Mouse (Mus musculus): Measurements from ENCODE around the gene Zmynd8. TPM values are rescaled to one million over a fixed set of nuclear protein-coding genes. Genes with fewer than 3 reads are reported as not detected.

Zmynd8 gene
- total RNA-seq, 2 experiments from 2014 or later, result 118 to 120 TPM

DNA sequence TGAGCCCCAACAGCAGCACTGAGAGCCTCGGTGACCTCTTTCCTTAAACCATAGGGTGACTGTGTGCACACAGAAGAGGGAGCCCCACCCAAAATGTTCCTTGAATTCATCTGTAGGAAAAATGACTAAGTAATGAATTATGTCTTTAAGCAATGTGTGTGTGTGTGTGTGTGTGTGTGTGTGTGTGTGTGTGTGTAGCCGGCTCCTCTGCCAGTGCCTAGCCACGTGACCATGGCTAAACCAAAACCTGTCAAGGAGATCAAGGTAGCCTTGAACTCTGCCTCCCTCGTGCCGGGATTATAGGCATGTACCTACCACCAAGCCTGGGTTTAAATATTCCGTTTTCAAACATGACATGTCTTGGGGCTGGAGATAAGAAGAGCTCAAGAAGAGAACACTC lies 57.0 kb downstream of the Zmynd8 start:
- intact Hi-C loops (cut with DNase I), result no loop called here
- no peak for DNase-seq

DNA sequence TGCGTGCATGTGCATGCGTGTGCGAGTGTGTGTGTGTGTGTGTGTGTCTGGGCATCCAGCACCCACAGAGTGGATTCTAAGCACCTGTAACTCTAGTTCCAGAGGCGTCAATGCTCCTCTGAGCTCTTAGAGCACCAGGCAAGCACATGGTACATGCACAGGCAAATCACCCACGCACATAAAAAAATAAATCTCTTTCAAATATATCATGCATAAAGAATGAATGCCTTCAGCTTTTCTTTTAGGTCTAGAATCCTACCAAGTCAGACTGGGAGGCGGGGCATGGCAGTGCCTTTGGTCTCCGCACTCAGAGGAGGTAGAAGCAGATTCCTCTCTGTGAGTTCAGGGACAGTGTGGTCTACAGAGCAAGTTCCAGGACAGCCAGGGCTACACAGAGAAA lies 58.0 kb downstream of the Zmynd8 start:
- DNase-seq, result no peak
- intact Hi-C loops (cut with DNase I), result no loop called here

DNA sequence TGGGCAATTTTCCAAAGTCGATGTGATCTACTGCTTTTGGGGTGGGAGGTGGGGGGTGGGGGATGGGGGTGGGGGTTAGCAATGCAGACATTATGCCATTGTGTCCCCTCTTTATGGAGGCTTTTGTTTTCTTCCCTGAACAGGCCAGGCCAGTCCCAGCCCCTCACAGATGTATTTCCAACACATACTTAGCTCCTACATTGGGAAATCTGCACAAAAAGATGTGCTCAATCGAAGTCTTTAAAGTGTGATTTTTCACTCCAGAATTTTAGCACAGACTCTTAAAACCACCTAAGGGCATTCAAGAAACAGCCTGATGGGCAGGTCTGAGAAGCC lies 59.5 kb downstream of the Zmynd8 start:
- intact Hi-C loops (cut with DNase I), result no loop called here
- DNase-seq, result no peak

DNA sequence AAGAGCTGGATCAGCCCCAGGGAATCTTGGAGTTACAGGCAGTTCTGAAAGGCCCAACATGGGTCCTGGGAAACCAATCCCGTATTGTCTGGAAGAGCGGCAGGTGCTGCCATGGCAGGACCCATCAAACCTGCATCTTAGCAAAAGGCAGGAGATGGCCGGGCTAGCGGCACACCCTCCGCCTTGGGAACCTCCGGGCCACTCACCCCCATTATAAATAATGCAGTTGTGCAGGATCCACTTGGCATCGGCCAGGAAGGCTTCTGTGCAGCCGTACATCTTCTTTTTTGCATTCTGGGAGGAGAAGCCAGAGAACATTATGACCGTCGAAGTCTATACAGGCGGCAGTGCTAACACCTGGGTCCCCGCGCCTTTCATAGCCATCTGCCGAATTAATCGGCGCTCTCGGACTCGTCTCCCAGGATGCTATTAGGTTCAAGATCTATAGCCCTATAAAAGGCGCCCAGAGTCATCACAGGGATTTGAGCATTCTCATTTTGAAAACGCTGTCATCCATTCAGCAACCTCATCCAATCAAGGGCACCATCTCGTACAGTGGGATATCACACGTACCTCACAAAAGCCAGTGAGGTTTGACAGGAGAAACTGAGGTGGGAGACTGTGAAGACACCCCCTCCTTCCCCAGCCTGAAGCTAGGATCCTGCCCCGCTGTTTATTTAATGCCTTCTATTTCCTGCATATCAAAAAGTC lies 60.1 kb downstream of the Zmynd8 start:
- intact Hi-C loops (cut with DNase I), result no loop called here
- DNase-seq, result no peak

DNA sequence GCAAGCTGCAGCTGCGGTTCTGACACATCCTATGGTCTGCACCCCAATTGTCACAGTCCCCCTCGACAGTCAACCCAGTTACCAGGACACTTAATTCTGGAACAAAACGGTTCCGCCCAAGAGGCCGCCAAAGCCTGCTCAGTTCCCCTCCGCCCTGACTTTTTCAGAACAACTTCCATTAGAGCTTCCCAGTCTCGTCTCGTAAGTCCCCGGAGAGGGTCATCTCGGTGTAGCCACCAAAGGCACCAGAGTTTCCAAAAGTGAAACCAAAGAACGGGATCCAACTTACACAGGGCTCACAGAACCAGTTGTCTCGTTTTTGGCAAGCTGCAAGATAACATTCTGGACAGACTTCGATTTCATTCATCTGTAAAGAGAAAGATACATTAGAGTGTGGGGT lies 64.2 kb downstream of the Zmynd8 start:
- DNase-seq, result no peak
- intact Hi-C loops (cut with DNase I), result no loop called here

DNA sequence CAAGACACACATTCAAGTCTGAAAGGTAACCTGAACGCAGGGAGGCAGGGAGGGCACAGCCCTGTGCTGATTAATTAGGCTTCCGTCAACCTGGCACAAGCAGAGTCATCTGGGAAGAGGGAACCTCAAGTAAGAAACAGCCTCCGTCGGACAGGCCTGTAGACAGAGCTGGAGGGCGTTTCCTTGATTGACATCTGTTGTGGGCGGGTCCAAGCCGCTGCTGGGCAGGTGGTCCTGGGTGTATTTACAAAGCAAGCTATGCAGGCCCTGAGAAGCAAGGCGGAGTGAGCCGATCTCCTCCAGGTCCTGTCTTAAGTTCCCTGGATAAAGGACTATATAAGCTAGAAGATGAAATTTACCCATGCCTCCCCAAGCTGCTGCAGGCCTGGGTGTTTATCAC lies 65.3 kb downstream of the Zmynd8 start:
- intact Hi-C loops (cut with DNase I), result no loop called here
- DNase-seq, result no peak

DNA sequence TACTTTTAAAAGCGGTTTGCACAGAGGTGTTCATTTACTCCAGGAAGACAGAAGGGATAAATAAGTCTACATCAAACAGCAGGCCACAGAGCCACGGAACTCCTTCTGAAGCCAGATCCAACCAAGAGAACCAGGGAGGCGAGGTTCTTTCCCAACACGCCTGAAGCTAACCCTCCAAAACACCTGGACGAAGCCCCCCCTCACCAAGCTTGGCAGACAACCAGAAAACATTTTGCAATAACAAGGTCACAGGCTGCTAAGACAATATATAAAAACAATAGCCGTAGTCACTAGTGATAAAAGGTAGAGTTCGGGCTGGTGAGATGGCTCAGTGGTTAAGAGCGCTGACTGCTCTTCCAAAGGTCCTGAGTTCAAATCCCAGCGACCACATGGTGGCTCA lies 66.1 kb downstream of the Zmynd8 start:
- intact Hi-C loops (cut with DNase I), result no loop called here

DNA sequence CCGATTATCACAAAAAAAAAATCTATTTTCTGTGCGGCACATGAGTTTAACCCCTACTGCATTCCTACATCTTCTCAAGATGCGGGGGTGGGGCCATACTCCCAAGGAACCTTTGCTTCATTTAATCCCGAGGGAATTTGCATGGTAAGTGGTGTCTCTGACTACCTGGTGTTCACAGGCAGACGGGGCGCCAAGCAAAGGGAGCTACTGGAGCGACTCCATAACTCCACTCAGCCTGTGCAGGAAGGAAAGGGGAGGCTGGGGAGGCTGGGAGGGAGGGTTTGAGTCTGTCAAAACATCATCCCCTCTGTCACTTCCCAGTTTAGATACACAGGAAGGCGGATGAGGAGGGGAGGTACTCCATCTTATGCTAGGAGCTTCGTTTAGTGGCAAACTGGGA lies 66.5 kb downstream of the Zmynd8 start:
- no peak for DNase-seq
- intact Hi-C loops (cut with DNase I), result no loop called here

More for the DNA sequence above, 66.1 kb downstream of the Zmynd8 start:
- no peak for DNase-seq

DNA sequence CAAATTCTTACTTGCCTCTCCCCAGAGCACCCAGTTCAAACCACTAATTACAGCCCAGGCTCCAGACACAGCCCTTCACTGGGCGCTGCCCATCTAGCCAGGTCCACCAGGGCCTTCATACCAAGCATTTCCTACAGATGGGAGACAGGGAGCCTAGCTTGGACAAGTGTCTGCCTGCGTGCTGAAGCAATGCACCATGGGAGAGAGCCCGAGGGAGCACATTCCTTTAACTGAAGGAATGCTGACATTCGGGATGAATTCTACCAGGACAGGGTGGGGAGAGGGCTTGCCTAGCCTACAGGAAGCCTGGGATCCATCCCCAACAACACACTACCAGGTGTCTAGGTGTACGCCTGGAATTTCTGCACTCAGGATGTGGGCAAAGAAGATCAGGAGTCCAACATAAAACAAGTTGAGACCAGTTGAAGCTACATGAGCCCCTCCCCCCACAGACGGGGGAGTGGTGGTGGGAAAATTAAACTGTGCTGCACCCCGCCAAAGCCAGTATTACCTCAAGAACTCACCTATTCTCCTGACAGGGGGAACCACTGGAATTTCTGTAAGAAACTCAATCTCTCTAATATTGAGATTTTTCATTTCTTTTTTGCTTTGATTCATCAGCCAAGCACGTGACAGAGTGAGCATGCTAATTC lies 67.1 kb downstream of the Zmynd8 start:
- intact Hi-C loops (cut with DNase I), result no loop called here
- no peak for DNase-seq

DNA sequence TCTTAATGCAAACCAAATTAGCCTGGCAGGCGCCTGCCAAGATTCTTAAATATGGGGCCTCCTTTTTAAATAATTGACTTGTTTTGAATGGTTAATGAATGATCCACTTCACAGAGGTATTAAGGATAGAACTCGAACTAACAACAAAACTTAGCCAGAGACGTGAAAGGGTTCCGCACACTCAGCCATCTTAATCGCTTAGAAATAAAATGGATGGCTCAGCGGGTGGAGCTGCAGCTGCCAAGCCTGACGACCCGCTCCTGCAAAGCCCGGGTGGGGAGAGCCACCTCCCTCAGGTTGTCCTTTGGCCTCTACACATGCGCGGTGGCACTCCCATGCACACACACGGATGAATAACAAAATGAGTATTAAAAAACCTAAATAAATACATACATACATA lies 70.0 kb downstream of the Zmynd8 start:
- no peak for DNase-seq
- intact Hi-C loops (cut with DNase I), result no loop called here

DNA sequence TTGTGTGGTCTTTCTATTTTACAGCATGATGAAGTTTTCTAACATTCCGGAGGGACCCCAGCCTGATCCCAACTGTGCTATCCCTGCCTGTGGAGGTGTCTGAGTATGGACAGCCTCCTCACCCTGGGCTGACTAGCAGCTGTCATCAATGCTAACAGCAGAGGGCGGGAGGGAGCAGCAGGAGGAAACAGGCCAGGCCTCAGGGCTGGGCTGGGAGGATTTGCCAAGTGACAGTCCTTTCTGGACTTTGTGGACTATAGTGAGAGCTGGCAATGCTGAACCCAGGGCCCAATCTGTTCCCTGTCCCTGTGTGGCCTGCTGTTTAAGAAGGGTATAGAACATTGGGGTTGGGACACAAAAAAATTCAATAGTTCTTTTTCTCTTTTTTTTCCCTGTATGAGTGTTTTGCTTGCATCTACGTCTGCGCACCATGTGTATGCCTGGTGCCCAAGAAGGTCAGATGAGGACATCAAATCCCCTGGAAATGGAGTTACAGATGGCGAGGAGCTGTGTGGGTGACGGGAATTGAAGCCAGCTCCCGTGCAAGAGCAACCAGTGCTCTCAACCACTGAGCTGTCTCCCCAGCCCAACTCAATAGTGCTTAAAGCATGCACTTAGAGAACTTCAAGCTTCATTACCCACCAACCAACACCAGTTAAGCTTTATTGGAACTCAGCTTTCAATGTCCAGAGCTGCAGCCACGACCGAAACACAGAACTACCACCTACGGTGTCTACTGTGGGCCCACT lies 72.7 kb downstream of the Zmynd8 start:
- intact Hi-C loops (cut with DNase I), result no loop called here

DNA sequence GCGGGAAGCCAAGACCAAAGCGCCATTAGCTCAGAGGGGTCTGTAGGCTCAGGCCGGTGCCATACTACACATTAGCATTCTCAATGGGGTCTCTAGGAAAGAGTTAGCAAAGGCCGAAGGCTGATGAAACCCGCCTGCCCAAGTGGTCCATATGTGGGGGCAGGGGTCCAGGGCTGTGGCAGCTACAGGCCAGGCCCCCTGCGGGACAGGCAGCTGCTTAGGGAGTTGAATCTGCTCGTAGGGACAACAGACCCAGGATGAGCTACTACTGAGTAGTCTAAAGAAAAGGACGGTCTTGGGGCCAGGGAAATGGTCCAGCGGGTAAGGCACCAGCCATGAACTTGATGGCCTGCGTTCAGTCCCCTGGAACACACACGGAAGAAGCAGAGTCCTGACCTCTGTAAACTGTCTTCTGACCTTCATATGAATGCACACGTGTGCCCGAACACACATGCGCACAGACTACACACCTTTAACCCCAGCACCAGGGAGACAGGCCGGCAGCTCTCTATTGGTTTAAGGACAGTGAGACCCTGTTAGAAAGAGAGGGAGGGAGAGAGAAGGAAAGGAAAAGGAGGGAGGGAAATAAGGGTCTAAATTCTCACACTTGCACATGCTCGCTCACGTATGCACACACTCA lies 73.4 kb downstream of the Zmynd8 start:
- DNase-seq, result no peak
- intact Hi-C loops (cut with DNase I), result no loop called here

More for the DNA sequence above, 72.7 kb downstream of the Zmynd8 start:
- DNase-seq, result peak; percentile 90

DNA sequence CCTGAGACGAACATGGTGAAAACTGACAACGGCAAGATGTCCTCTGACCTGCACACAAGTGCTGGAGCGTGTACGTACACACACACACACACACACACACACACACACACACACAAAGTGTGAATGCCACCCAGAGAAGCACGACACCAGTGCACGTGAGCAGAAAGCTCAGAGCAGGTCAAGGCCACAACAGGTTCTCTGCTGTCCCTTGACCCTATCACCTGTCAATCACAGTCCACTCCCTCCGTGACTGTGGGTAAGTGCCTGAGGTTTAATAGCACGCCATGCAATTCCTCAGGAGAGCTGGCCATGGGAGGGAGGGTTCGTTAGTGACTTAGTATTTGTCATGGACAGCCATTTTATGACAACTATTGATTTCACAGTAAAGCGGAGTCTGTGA lies 74.0 kb downstream of the Zmynd8 start:
- intact Hi-C loops (cut with DNase I), result no loop called here
- DNase-seq, result no peak

DNA sequence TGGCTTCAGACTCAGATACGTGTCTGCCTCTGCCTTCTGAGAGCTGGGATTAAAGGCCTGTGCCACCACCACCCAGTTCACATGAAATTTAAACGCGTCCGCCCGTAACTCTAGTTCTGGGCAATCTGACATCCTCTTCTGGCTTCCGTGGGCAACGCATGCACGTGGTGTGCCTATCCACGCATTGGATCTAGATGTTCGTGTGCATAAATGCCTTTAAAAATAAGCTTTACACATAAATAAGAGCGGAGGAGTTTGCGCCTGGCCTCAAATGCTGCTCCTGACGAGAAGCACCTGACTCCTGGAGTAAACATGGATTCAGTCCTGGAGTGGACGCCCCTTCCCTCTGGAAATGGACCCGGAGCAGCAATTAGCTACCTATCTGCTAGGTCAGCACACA lies 76.3 kb downstream of the Zmynd8 start:
- intact Hi-C loops (cut with DNase I), result loop anchor here (2.0 kb wide), 1 partner anchor 62 kb away; no protein-coding TSS in a partner anchor
- DNase-seq, result no peak

DNA sequence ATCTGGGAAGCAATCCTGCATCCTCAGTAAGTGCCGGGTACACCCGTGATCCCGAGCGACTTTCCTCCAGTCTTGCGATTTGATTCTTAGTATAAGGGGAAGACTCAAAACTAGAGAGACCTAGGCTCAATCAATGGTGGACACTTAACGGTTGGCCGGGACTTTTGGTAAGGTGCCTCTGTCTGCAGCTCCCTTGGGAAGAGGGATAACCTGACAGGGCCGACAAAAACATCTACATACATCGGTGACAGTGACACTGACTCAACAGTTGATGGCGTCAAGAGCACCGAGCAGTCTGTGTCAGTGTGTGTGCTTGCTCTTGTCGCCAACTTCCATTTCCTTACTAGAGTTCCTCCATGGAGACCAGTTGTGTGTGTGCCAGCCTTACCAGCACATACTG lies 77.1 kb downstream of the Zmynd8 start:
- DNase-seq, result no peak
- intact Hi-C loops (cut with DNase I), result loop anchor here (2.0 kb wide), 2 partner anchors 63 to 91 kb away; no protein-coding TSS in a partner anchor

DNA sequence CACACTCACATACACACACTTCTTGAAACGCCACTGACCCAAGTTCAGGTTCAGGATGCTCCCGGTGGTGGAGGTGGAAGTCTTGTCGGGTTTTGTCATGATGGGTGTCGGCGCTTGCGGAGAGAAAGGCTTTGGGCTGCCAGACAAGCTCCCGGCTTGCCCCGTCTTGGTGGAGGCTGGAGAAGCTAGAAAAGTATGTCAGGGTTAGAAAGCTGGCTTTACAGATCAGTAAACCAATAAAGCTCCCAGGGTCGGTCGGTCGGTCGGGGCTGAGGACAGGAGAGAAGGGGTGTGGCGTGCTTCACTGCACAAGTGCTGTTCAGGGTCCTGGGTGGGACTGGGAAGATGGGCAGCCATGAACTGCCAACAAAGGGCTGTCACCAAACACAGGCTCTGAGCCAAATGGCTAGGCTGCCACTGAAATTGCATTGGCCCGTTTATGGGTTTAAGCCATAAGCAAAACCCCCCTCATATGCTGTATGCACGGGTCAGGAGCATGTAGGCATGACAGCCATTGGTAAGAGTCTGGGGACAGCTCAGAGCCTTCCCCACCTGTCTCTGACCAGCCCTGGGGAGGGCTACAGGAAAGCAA lies 78.2 kb downstream of the Zmynd8 start:
- no peak for DNase-seq
- intact Hi-C loops (cut with DNase I), result loop anchor here (2.0 kb wide), 1 partner anchor 92 kb away; no protein-coding TSS in a partner anchor

DNA sequence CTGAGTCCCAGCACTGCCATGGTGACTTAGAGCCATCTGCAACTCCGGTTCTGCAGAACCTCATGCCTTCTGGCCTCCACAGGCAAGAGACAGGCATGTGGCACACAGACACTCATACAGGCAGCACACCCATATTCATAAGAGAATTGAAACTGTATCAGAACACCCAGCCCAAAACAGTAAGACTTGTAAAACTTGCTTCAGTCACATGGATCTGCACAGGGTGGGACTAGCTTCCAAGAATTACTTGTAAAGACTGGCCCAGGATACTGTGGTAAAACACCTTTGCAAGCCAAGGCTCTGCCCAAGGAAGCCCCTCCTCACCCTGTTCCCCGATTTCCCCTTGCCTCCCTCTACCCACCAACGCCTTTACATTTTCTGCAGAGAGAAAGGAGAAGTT lies 78.7 kb downstream of the Zmynd8 start:
- no peak for DNase-seq
- intact Hi-C loops (cut with DNase I), result loop anchor here (2.0 kb wide), 1 partner anchor 93 kb away; no protein-coding TSS in a partner anchor

DNA sequence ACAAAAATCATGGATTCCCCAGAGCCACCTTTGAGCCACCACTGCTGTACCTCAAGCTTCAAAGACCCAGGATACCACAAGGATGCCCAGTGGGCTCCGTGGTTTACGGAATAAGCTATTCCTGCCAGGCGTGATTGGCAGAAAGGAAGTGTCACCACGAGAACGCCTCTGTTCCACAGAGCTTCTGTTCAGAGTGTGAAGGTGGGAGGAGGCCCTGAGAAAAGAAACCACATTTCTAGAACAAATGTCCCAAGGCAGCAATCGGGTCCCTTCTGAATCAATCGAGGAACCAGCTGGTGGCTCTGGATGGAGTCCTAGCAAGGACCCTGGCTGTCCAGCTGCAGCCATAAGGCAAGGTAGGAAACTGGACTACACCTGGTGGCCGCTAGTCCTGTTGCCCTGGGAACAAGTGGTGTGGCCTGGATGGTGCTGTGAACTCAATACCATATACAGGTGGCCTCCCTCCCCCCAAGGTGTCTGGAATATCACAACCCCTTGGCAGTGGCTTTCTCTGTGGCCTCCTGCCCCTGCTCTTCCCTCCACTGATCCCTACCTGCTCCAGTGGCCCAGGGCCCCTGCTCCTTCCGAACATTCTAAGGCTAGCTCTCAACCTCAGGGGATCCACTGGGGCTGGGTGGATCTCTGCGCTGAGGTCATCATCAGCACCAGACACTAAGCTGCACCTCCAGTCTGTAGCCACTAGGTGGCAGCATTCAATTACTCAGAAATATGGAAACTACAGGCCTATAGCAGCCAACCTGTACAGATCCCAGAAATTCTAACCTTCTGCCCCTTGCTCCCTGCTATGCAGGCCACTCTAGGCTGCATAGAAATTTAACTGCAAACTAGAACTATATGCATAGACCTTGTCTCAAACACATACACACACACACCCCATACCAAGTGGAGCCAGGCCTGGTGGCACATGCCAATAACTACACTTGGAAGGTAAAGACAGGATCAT lies 79.5 kb downstream of the Zmynd8 start:
- DNase-seq, result peak; percentile 54
- intact Hi-C loops (cut with DNase I), result loop anchor here (10.0 kb wide), 1 partner anchor 226 kb away; no protein-coding TSS in a partner anchor

DNA sequence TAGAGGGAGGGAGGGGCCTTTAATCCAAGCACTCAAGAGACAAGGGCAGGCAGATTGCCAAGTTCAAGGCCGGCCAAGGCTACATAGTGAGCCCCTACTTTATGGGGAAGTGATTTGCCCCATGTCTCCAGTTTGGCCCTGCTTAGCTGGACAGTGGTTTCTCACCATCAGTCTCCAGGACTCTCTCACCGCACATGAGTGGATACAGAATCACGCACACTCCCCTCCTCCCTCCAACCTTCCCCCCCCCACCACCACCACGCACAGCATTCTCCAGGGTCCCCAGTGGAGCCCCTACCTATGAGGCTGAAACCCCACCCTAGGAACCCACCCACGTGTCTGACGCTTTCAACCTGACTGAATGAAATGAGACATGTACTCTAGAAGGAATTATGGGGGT lies 80.2 kb downstream of the Zmynd8 start:
- intact Hi-C loops (cut with DNase I), result loop anchor here (10.0 kb wide), 1 partner anchor 226 kb away; no protein-coding TSS in a partner anchor
- no peak for DNase-seq
